Mouse (Mus musculus): ENCODE results near the gene Hmx1.
A peak's percentile ranks its signal among the peaks of the same experiment; 100 is the strongest.

DNA sequence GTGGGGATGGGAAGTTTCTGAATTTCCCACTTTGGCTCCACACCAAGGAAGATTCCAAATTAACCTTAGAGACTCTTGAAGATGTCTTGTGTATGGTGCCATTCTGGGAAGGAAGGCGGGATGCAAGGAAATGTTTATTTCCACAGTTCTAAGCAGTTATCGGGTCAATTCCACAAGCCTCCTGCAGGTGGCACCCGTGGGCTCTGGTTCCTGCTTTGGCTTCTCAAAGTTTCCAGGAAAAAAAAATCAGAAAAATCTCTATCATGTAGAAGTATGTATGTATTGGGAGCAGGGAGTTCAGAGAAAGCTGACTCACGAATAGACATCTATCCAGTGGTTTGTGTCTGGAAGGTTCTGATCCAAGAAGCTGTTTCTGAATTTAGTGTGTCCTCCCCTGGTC, 9.1 kb upstream of the Hmx1 start:
- peak; percentile 68 for TF ChIP-seq CTCF (IDR thresholded peaks at IDR 0.05; ENCODE audit: low read depth)
- no peak for TF ChIP-seq EP300 (IDR thresholded peaks at IDR 0.05; ENCODE audit: low read depth)
